Mouse (Mus musculus) MEL (cell line): Measurements from ENCODE around the gene Rad21l. TPM values are rescaled to one million over a fixed set of nuclear protein-coding genes. Genes with fewer than 3 reads are reported as not detected.
A peak's percentile ranks its signal among the peaks of the same experiment; 100 is the strongest.

Experiments
- DNase-seq: peaks from one replicate; pipeline ENCODE4 v3.0.0; 2011; ENCODE audit warnings: low read depth, low spot score
- H3K27ac ChIP-seq: 2 replicates; pipeline ENCODE4 v1.5.1; 2012; ENCODE audit warnings: low read depth, mild to moderate bottlenecking, control low read depth, low read length, moderate library complexity; ENCODE audit not compliant: control insufficient read depth
- H3K27me3 ChIP-seq, 2 experiments: fragments of 150-350 bp in 1 of 2; sonication (generic) in 1 of 2; 2 replicates each; pipeline ENCODE4 v1.6.1; 2012; ENCODE audit warnings: low read length in 2 of 2, mild to moderate bottlenecking in 2 of 2, improper control_type of control experiment in 1 of 2, moderate library complexity in 1 of 2; ENCODE audit not compliant: insufficient read depth in 2 of 2, control insufficient read depth in 1 of 2
- H3K36me3 ChIP-seq, 2 experiments: 2 replicates each; pipeline ENCODE4 v1.6.1; 2012 to 2014; ENCODE audit warnings: low read length in 2 of 2, improper control_type of control experiment in 1 of 2, inconsistent platforms in 1 of 2, mild to moderate bottlenecking in 1 of 2; ENCODE audit not compliant: insufficient read depth in 2 of 2, control insufficient read depth in 1 of 2
- H3K4me1 ChIP-seq, 2 experiments: fragments of 150-350 bp in 1 of 2; sonication (generic) in 1 of 2; 2 replicates each; pipeline ENCODE4 v1.6.1; 2012; ENCODE audit warnings: low read length in 2 of 2, improper control_type of control experiment in 1 of 2, mild to moderate bottlenecking in 1 of 2; ENCODE audit not compliant: insufficient read depth in 2 of 2, control insufficient read depth in 1 of 2
- H3K4me3 ChIP-seq, 2 experiments: fragments of 150-350 bp in 1 of 2; sonication (generic) in 1 of 2; 2 replicates each; pipeline ENCODE4 v1.5.1; 2012; ENCODE audit warnings: low read depth in 2 of 2, low read length in 2 of 2, mild to moderate bottlenecking in 2 of 2, moderate library complexity in 2 of 2, control low read depth in 1 of 2, improper control_type of control experiment in 1 of 2; ENCODE audit not compliant: control insufficient read depth in 1 of 2, insufficient read depth in 1 of 2
- H3K79me2 ChIP-seq: 2 replicates; pipeline ENCODE4 v1.6.1; 2012; ENCODE audit warnings: mild to moderate bottlenecking, low read length, moderate library complexity; ENCODE audit not compliant: control insufficient read depth, poor library complexity, insufficient read depth
- H3K9ac ChIP-seq: 2 replicates; pipeline ENCODE4 v1.6.1; 2012; ENCODE audit warnings: low read depth, mild to moderate bottlenecking, control low read depth, low read length, moderate library complexity; ENCODE audit not compliant: control insufficient read depth, poor library complexity, severe bottlenecking
- H3K9me3 ChIP-seq: fragments of 150-350 bp; sonication (generic); replicated peaks from 2 replicates; pipeline ENCODE4 v1.6.1; 2012; ENCODE audit warnings: mild to moderate bottlenecking, low read length, improper control_type of control experiment, moderate library complexity; ENCODE audit not compliant: insufficient read depth
- CTCF ChIP-seq, 3 experiments: IDR thresholded peaks in 2 of 3; conservative IDR thresholded peaks in 1 of 3; 2 replicates each; pipeline ENCODE4 v1.5.1; 2011 to 2012; ENCODE audit warnings: low read length in 3 of 3, low read depth in 2 of 3, mild to moderate bottlenecking in 2 of 3, improper control_type of control experiment in 1 of 3, inconsistent platforms in 1 of 3, mixed read lengths in 1 of 3, moderate library complexity in 1 of 3; ENCODE audit not compliant: control insufficient read depth in 1 of 3, insufficient read depth in 1 of 3, poor library complexity in 1 of 3, severe bottlenecking in 1 of 3
- HCFC1 ChIP-seq: IDR thresholded peaks from 2 replicates; pipeline ENCODE4 v1.6.1; 2012; ENCODE audit warnings: low read depth, mild to moderate bottlenecking, inconsistent platforms, low read length, improper control_type of control experiment, moderate library complexity
- MAZ ChIP-seq: IDR thresholded peaks from 2 replicates; pipeline ENCODE4 v1.6.1; 2012; ENCODE audit warnings: low read depth, mild to moderate bottlenecking, inconsistent platforms, low read length, improper control_type of control experiment
- POLR2AphosphoS2 ChIP-seq: IDR thresholded peaks from 2 replicates; pipeline ENCODE4 v1.6.1; 2011; ENCODE audit warnings: low read length, improper control_type of control experiment
- TBP ChIP-seq: IDR thresholded peaks from 2 replicates; pipeline ENCODE4 v1.8.0; 2011; ENCODE audit warnings: low read depth, low read length, improper control_type of control experiment
- TCF12 ChIP-seq: IDR thresholded peaks from 2 replicates; pipeline ENCODE4 v1.6.1; 2014; ENCODE audit warnings: low read depth, mild to moderate bottlenecking, inconsistent platforms, low read length, improper control_type of control experiment, moderate library complexity
- polyA plus RNA-seq, 2 experiments: library from polyadenylated mRNA; stranded (reverse) in 1 of 2; unstranded in 1 of 2; fragments of >175 nt in 1 of 2; fragments of >200 nt in 1 of 2; gene quantifications; 2 replicates each; pipeline versions ENCODE4 v1.2.1 to v1.2.4; 2012; ENCODE audit warnings: low replicate concordance in 2 of 2, low read depth in 1 of 2; ENCODE audit not compliant: insufficient read length in 2 of 2, insufficient read depth in 1 of 2, missing spikeins in 1 of 2
- total RNA-seq: library from RNA; depleted of rRNA; stranded (reverse); fragments of 300-350 nt; gene quantifications from 2 replicates; pipeline ENCODE4 v1.2.3, GENCODE M21; 2012

Gene Rad21l
- total and polyA plus RNA-seq, 3 experiments, result not detected

- no peak overlapping the region for H3K27ac ChIP-seq
- TF ChIP-seq POLR2AphosphoS2, result no peak
- TF ChIP-seq HCFC1, result no peak
- no peak for TF ChIP-seq MAZ
- no peak for TF ChIP-seq TBP
- H3K36me3 ChIP-seq, result no peaks in the 10 kb centered on the region
- no peaks in the 10 kb centered on the region for H3K79me2 ChIP-seq
- no peak overlapping the region for H3K9ac ChIP-seq
- no peak overlapping the region for H3K4me3 ChIP-seq
- no peaks in the 10 kb centered on the region for H3K4me1 ChIP-seq
- peak; percentile 31 for DNase-seq
- no peaks in the 10 kb centered on the region for H3K9me3 ChIP-seq
- H3K27me3 ChIP-seq, result peaks cover 0 to under 1% of the 10 kb centered on the region in 2 experiments
Observed at GRCm38 (mm10) chr2:151670026-151670967, 2.0 kb upstream of the Rad21l start.

DNA sequence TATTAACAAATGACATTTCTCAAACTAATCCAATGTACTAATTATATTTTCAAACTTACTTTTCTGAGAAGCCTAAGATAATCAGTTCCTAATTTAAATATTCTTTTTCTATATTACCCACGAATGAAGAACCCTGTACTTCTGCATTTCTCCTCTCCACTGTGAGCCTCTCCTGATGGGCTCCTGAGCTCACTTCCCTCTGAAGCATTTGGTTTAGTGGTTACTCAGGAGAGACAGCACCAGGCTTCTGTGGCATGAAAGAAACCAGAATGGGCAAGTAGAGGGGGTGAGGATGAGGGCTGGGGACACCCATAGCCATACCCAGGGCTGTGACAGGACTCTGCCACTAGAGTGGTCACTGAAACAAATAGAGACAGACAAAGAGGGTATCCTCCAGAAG lies 16.3 kb downstream of the Rad21l start:
- peak; percentile 7 for DNase-seq
- H3K27me3 ChIP-seq, result peaks cover 3 to 7% of the 10 kb centered on the region in 2 experiments
- H3K9me3 ChIP-seq, result no peaks in the 10 kb centered on the region
- H3K4me1 ChIP-seq, result no peaks in the 10 kb centered on the region
- H3K36me3 ChIP-seq, result no peaks in the 10 kb centered on the region
- H3K27ac ChIP-seq, result no peak overlapping the region
- TF ChIP-seq TCF12, result no peak
- TF ChIP-seq HCFC1, result no peak
- H3K9ac ChIP-seq, result no peak overlapping the region
- H3K4me3 ChIP-seq, result no peak overlapping the region
- no peaks in the 10 kb centered on the region for H3K79me2 ChIP-seq

- Histone ChIP-seq H3K9me3 (no peaks in the 10 kb centered on the region), H3K79me2 (no peaks in the 10 kb centered on the region), H3K27me3 (peaks cover 2% of the 10 kb centered on the region in 2 experiments; a peak in 2 of 4 replicates), H3K27ac (no peak overlapping the region), H3K4me3 (no peak overlapping the region), H3K4me1 (no peaks in the 10 kb centered on the region), H3K9ac (no peak overlapping the region), H3K36me3 (no peaks in the 10 kb centered on the region)
- no peak for DNase-seq
- no peak for TF ChIP-seq CTCF (IDR thresholded peaks at IDR 0.05 in 2 of 3, conservative IDR thresholded peaks at IDR 0.05 in 1 of 3; ENCODE audit: control insufficient read depth in 1 of 3, insufficient read depth in 1 of 3, low read depth in 2 of 3, low read length in 3 of 3, poor library complexity in 1 of 3, severe bottlenecking in 1 of 3)
Observed at GRCm38 (mm10) chr2:151636015-151636402, 32.3 kb downstream of the Rad21l start.
